Mouse (Mus musculus): Measurements from ENCODE around the gene Wdr90. TPM values are rescaled to one million over a fixed set of nuclear protein-coding genes. Genes with fewer than 3 reads are reported as not detected.

Wdr90 gene
- total RNA-seq, 2 experiments from 2014 or later = 4.6 to 47.4 TPM

Other genes starting within 250 kb of the Wdr90 start
- gene Gng13, start 144.3 kb downstream of the Wdr90 start, total RNA-seq (2014; fragmentation: Nextera tagmentation) = not detected in 2 replicates
- not detected in 2 replicates for gene Gng13, start 144.3 kb downstream of the Wdr90 start, total RNA-seq (2017)
- 59.0 and 65.4 TPM in 2 replicates for gene Chtf18, start 134.1 kb downstream of the Wdr90 start, total RNA-seq (2014; fragmentation: Nextera tagmentation)
- 39.0 and 53.3 TPM in 2 replicates for gene Chtf18, start 134.1 kb downstream of the Wdr90 start, total RNA-seq (2017)
- gene Rpusd1, start 133.8 kb downstream of the Wdr90 start, total RNA-seq (2014; fragmentation: Nextera tagmentation) = 14.9 and 17.8 TPM in 2 replicates
- gene Rpusd1, start 133.8 kb downstream of the Wdr90 start, total RNA-seq (2017) = 1.8 and 2.1 TPM in 2 replicates
- gene Mslnl, start 125.5 kb downstream of the Wdr90 start, total RNA-seq (2014; fragmentation: Nextera tagmentation) = not detected in 2 replicates
- gene Mslnl, start 125.5 kb downstream of the Wdr90 start, total RNA-seq (2017) = not detected in 2 replicates
- gene Msln, start 107.1 kb downstream of the Wdr90 start, total RNA-seq (2014; fragmentation: Nextera tagmentation) = not detected in 2 replicates
- not detected in 2 replicates for gene Msln, start 107.1 kb downstream of the Wdr90 start, total RNA-seq (2017)
- 20.4 and 29.9 TPM in 2 replicates for gene Narfl, start 87.7 kb downstream of the Wdr90 start, total RNA-seq (2014; fragmentation: Nextera tagmentation)
- gene Narfl, start 87.7 kb downstream of the Wdr90 start, total RNA-seq (2017) = 10.3 and 23.8 TPM in 2 replicates
- gene Haghl, start 75.8 kb downstream of the Wdr90 start, total RNA-seq (2014; fragmentation: Nextera tagmentation) = 10.7 and 18.1 TPM in 2 replicates
- gene Haghl, start 75.8 kb downstream of the Wdr90 start, total RNA-seq (2017) = 11.8 and 15.7 TPM in 2 replicates
- gene Ccdc78, start 74.9 kb downstream of the Wdr90 start, total RNA-seq (2014; fragmentation: Nextera tagmentation) = 1.2 TPM in 1 of 2 replicates, not detected in the other
- 0.15 TPM in 1 of 2 replicates, not detected in the other for gene Ccdc78, start 74.9 kb downstream of the Wdr90 start, total RNA-seq (2017)
- gene Fam173a, start 68.6 kb downstream of the Wdr90 start, total RNA-seq (2014; fragmentation: Nextera tagmentation) = 62.4 and 172 TPM in 2 replicates
- gene Fam173a, start 68.6 kb downstream of the Wdr90 start, total RNA-seq (2017) = 11.1 and 21.4 TPM in 2 replicates
- gene AC134908.4, start 65.8 kb downstream of the Wdr90 start, total RNA-seq (2014; fragmentation: Nextera tagmentation) = 19.1 TPM in 1 of 2 replicates, not detected in the other
- not detected in 2 replicates for gene AC134908.4, start 65.8 kb downstream of the Wdr90 start, total RNA-seq (2017)
- gene Metrn, start 64.4 kb downstream of the Wdr90 start, total RNA-seq (2014; fragmentation: Nextera tagmentation) = 20.6 and 22.9 TPM in 2 replicates
- gene Metrn, start 64.4 kb downstream of the Wdr90 start, total RNA-seq (2017) = 11.3 and 15.5 TPM in 2 replicates
- gene Fbxl16, start 52.4 kb downstream of the Wdr90 start, total RNA-seq (2014; fragmentation: Nextera tagmentation) = 0.26 TPM in 1 of 2 replicates, not detected in the other
- not detected in 2 replicates for gene Fbxl16, start 52.4 kb downstream of the Wdr90 start, total RNA-seq (2017)
- 16.6 and 33.3 TPM in 2 replicates for gene Wdr24, start 37.9 kb downstream of the Wdr90 start, total RNA-seq (2014; fragmentation: Nextera tagmentation)
- gene Wdr24, start 37.9 kb downstream of the Wdr90 start, total RNA-seq (2017) = 15.5 and 17.2 TPM in 2 replicates
- gene Jmjd8, start 32.6 kb downstream of the Wdr90 start, total RNA-seq (2014; fragmentation: Nextera tagmentation) = 20.1 and 31.7 TPM in 2 replicates
- 19.5 and 21.5 TPM in 2 replicates for gene Jmjd8, start 32.6 kb downstream of the Wdr90 start, total RNA-seq (2017)
- 89.4 and 112 TPM in 2 replicates for gene Stub1, start 28.1 kb downstream of the Wdr90 start, total RNA-seq (2014; fragmentation: Nextera tagmentation)
- gene Stub1, start 28.1 kb downstream of the Wdr90 start, total RNA-seq (2017) = 77.6 and 77.7 TPM in 2 replicates
- gene Rhbdl1, start 24.2 kb downstream of the Wdr90 start, total RNA-seq (2014; fragmentation: Nextera tagmentation) = 0.50 and 2.0 TPM in 2 replicates
- gene Rhbdl1, start 24.2 kb downstream of the Wdr90 start, total RNA-seq (2017) = 0.30 and 0.47 TPM in 2 replicates
- 1.7 and 6.4 TPM in 2 replicates for gene Gm20683, start 19.7 kb downstream of the Wdr90 start, total RNA-seq (2014; fragmentation: Nextera tagmentation)
- gene Gm20683, start 19.7 kb downstream of the Wdr90 start, total RNA-seq (2017) = not detected in 2 replicates
- gene Rhot2, start 16.6 kb downstream of the Wdr90 start, total RNA-seq (2014; fragmentation: Nextera tagmentation) = 51.2 and 54.8 TPM in 2 replicates
- 21.3 and 27.4 TPM in 2 replicates for gene Rhot2, start 16.6 kb downstream of the Wdr90 start, total RNA-seq (2017)
- 87.4 and 109 TPM in 2 replicates for gene Mcrip2, start 7.3 kb upstream of the Wdr90 start, total RNA-seq (2014; fragmentation: Nextera tagmentation)
- gene Mcrip2, start 7.3 kb upstream of the Wdr90 start, total RNA-seq (2017) = 35.6 and 40.8 TPM in 2 replicates
- gene Mettl26, start 13.6 kb upstream of the Wdr90 start, total RNA-seq (2014; fragmentation: Nextera tagmentation) = 26.3 and 37.6 TPM in 2 replicates
- 9.3 and 19.8 TPM in 2 replicates for gene Mettl26, start 13.6 kb upstream of the Wdr90 start, total RNA-seq (2017)
- 0.87 TPM in 1 of 2 replicates, not detected in the other for gene Wfikkn1, start 19.4 kb upstream of the Wdr90 start, total RNA-seq (2014; fragmentation: Nextera tagmentation)
- gene Wfikkn1, start 19.4 kb upstream of the Wdr90 start, total RNA-seq (2017) = 0.19 and 1.4 TPM in 2 replicates
- 2.4 and 8.9 TPM in 2 replicates for gene Rab40c, start 58.2 kb upstream of the Wdr90 start, total RNA-seq (2014; fragmentation: Nextera tagmentation)
- 7.9 and 30.2 TPM in 2 replicates for gene Rab40c, start 58.2 kb upstream of the Wdr90 start, total RNA-seq (2017)
- gene Pigq, start 83.4 kb upstream of the Wdr90 start, total RNA-seq (2014; fragmentation: Nextera tagmentation) = 211 and 231 TPM in 2 replicates
- gene Pigq, start 83.4 kb upstream of the Wdr90 start, total RNA-seq (2017) = 102 and 156 TPM in 2 replicates
- not detected in 2 replicates for gene Nhlrc4, start 83.5 kb upstream of the Wdr90 start, total RNA-seq (2014; fragmentation: Nextera tagmentation)
- not detected in 2 replicates for gene Nhlrc4, start 83.5 kb upstream of the Wdr90 start, total RNA-seq (2017)
- not detected in 2 replicates for gene A930017K11Rik, start 91.1 kb upstream of the Wdr90 start, total RNA-seq (2014; fragmentation: Nextera tagmentation)
- gene A930017K11Rik, start 91.1 kb upstream of the Wdr90 start, total RNA-seq (2017) = 0.05 TPM in 1 of 2 replicates, not detected in the other
- gene Capn15, start 124.3 kb upstream of the Wdr90 start, total RNA-seq (2014; fragmentation: Nextera tagmentation) = 14.8 and 18.4 TPM in 2 replicates
- gene Capn15, start 124.3 kb upstream of the Wdr90 start, total RNA-seq (2017) = 1.7 and 3.5 TPM in 2 replicates
- gene Rab11fip3, start 208.1 kb upstream of the Wdr90 start, total RNA-seq (2014; fragmentation: Nextera tagmentation) = 0.48 and 3.2 TPM in 2 replicates
- gene Rab11fip3, start 208.1 kb upstream of the Wdr90 start, total RNA-seq (2017) = 0.33 and 0.65 TPM in 2 replicates
- gene Decr2, start 228.8 kb upstream of the Wdr90 start, total RNA-seq (2014; fragmentation: Nextera tagmentation) = 6.8 and 7.7 TPM in 2 replicates
- gene Decr2, start 228.8 kb upstream of the Wdr90 start, total RNA-seq (2017) = 5.6 and 7.8 TPM in 2 replicates
- 103 and 104 TPM in 2 replicates for gene Nme4, start 234.1 kb upstream of the Wdr90 start, total RNA-seq (2014; fragmentation: Nextera tagmentation)
- gene Nme4, start 234.1 kb upstream of the Wdr90 start, total RNA-seq (2017) = 70.5 and 80.3 TPM in 2 replicates

All from megakaryocyte-erythroid progenitor cell, adult 5-6 weeks (primary cell).